Mouse (Mus musculus) brain, embryonic 14.5 days (tissue): Measurements from ENCODE around the gene Fcer2a. TPM values are rescaled to one million over a fixed set of nuclear protein-coding genes. Genes with fewer than 3 reads are reported as not detected.

Source experiments
- DNase-seq: peaks from one replicate; pipeline ENCODE4 v3.0.0-alpha.2; 2011; ENCODE audit warnings: low read depth
- CTCF ChIP-seq: fragments of 200-500 bp; IDR thresholded peaks from 2 replicates; pipeline ENCODE4 v1.5.1; 2012; ENCODE audit warnings: inconsistent platforms, mild to moderate bottlenecking, moderate library complexity, borderline replicate concordance; ENCODE audit not compliant: insufficient read depth, insufficient read length; ENCODE audit errors: extremely low read depth
- POLR2A ChIP-seq: fragments of 200-500 bp; IDR thresholded peaks from 2 replicates; pipeline ENCODE4 v1.6.1; 2012; ENCODE audit warnings: mild to moderate bottlenecking, inconsistent platforms, borderline replicate concordance; ENCODE audit not compliant: poor library complexity, insufficient read depth, insufficient read length, severe bottlenecking; ENCODE audit errors: extremely low read depth
- polyA plus RNA-seq: library from polyadenylated mRNA; depleted of rRNA; stranded (reverse); fragments of >200 nt; gene quantifications from 2 replicates; pipeline ENCODE4 v1.2.3, GENCODE M21; 2012

Fcer2a gene
- polyA plus RNA-seq, 1 experiment = not detected

DNA sequence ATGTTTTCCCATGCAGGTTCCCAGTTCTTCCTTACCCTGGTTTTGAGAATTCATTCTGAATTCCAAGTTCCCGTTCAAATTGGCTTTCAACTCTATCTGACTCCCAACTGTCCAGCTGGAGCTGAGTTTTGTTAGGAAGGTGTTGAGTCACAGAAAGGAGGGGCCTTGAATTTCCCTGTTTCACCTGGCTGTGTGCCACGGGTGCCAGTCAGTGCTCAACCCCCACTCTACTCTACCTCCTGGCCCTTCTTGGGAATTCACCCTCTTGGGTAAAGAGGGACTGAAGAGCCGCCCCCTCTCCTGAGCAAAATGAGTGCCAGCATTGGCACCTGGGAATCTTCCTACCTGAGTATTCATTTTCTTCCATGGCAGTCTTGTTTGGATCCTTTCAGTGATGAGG, 3.2 kb downstream of the Fcer2a start:
- no peak for TF ChIP-seq CTCF
- no peak for TF ChIP-seq POLR2A
- no peak for DNase-seq

DNA sequence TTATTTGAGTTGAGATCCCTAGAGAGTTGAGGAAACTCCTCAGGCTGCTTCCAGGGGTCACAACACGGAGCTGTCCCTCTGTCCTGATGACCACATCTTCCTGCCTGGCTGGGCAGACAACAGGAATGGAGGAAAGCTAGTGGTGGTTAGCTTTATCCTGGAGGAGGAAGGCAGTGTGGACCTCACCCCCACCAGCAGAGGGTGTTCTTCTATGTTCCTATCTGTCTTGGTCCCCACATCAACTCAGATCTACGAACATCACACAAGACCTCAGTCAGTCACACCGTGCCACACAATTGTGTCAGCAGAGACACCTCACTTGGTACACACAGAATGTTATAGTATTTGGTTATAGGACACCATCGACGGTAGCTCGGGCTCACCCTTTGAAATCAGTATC, 6.4 kb downstream of the Fcer2a start:
- no peak for TF ChIP-seq CTCF
- DNase-seq = no peak

DNA sequence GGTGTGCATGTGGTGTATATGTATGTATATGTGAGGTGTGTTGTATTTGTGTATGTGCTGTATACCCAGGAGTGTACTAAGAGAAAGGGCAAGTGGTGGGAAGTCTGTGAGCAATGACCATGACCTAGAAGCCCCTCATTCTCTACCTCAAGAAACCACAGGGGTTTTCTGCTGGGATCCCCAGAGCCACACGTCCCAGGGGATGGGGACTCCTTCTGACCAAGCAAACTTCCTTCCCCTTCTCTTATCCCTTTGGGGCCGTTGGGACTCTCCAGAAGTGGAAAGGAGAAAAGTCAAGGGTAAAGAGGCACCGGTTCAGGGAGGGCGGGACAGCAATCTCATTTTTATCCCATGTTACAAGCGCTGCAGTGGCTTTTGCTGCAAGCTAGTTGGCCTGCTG, 8.6 kb downstream of the Fcer2a start:
- no peak for TF ChIP-seq POLR2A
- TF ChIP-seq CTCF = no peak
- no peak for DNase-seq

DNA sequence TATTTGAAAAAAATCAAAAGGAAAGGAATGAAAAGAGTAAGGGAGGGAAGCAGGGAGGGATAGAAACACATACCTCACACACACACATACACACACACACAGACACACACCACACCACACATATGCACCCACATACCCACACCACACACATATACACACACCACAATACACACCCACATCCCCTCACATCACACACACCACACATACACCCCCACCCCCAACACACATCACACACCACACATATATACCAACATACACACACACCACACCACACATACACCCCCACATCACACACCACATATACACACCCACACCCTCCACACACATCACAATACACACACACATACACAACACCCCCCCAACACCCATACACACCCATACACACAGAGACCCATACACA, 9.4 kb downstream of the Fcer2a start:
- TF ChIP-seq POLR2A (no peak), CTCF (no peak)
- DNase-seq = no peak

DNA sequence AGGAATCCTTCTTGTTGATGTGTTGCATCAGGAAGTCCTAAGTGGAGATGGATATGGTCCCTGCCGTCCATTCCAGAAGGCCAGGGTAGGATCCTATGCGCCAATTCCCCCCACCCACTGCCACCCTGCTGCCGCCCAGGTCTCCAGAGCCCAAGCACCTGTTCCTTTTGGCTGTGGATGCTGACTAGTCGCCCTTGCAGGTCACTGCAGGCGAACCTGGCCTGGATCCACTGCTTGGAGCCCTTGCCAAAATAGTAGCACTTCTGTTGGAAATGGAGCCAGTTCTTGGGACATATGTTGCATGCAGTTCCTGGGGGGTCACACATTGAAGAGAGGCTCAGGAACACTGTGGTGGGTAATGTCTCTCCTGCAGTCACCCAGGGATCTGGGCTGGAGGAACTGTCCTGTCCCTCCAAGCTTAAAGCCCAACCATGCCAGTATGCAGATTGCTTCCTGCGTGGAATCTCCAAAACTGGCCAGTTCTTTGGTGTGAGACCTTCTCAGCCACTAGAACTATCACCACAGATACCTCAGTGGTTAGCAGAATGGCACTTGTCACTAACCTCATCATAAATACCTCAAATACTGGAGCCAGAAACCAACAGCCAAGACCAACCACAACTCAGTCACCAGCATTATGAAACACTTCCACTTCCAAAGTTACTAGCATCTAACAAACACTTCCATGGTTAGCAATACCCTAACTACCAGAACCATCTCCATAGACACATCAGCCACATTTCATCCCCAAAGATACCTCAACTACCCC, 10.4 kb downstream of the Fcer2a start:
- TF ChIP-seq POLR2A (no peak), CTCF (no peak)
- no peak for DNase-seq

DNA sequence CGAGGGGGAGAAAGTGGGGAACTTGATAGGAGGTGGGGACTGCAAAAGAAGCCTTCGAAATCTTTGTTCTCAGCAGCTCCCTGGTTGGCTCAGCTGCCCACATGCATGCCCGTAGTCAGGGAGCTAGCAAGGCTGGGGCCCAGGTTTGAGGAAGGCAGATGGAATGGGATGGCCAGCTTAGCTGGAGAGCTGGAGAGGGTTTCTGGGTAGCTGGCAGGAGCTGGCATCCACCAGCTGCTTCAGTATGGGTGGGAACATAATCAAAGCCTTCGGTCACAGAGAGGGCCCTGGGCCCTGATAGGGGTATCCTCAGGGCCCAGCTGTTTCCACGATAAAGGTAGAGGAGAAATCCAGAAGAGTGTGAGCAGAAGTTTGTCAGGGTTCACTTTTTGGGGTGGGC, 11.5 kb downstream of the Fcer2a start:
- no peak for DNase-seq
- no peak for TF ChIP-seq POLR2A
- TF ChIP-seq CTCF = no peak

DNA sequence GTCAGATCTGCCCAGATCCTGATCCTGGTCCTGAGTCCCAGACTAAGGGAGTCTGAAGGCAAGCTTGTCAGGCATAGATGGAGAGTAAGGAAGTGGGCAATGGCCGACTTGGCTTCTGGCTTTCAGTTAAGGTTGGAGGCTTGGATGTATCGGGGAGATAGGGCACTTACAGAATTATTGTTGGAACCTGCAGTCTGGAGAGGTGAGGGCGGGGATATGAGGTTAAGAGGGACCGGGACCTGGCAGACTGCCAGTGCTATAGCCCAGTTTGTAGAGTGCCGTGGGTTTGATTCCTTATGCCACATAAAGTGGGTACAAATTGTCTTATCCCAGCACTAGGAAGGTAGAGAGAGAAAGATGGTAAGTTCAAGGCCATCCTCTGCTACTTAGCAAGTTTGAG, 14.3 kb downstream of the Fcer2a start:
- no peak for TF ChIP-seq CTCF
- no peak for TF ChIP-seq POLR2A
- DNase-seq = no peak

DNA sequence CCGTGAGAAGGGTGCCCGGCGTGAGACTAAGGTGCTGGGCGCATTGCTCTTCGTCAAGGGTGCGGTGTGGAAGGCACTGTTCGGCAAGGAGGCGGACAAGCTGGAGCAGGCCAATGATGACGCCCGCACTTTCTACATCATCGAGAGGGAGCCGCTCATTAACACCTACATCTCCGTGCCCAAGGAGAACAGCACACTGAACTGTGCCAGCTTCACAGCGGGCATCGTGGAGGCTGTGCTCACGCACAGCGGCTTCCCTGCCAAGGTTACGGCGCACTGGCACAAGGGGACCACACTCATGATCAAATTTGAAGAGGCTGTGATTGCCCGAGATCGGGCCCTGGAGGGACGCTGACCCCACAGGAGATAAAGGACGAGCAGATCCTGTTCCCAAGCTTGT, 14.7 kb downstream of the Fcer2a start:
- no peak for TF ChIP-seq CTCF
- TF ChIP-seq POLR2A = no peak
- DNase-seq = no peak

DNA sequence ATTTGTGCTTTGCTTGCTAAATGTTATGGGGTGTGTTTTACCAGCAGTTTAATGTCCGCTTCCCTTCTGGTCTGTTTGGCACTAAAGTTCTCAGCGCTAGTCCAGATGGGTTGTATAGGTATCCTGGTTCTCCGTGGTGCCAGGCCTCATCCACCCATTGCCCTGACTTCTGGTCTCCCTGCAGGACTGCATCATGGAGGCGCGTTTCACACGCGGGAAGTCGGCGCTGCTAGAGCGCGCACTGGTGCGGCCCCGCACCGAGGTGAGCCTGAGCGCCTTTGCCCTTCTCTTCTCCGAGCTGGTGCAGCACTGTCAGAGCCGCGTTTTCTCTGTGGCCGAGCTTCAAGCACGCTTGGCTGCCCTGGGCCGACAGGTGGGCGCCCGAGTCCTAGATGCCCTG, 15.1 kb downstream of the Fcer2a start:
- no peak for DNase-seq
- no peak for TF ChIP-seq CTCF
- TF ChIP-seq POLR2A = no peak

DNA sequence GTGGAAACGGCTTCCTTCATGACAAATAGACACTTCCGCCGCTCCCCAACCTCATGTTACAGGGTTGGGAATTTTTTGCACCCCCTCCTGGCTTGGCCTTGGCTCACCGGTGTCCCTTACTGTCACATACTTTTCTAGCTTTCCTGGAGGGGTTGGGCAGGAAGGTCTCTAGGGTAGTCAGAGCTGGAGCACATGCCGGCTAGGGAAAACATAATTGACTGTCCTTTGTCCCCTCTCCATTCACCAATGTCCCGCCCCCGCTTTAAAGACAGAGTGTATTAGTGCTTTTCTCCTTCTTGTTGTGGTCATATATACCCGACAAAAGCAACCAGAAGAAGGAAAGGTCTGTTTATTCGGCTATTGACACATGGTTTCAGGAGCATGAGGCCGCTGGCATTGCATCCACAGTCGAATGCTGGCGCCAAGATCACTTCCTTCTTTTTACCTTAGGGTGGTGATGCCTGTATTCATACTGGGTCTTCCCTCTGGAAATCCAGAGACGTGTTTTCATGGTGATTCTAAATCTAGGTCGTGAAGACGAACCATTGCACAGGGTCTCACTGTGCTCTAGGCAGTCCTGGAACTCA, 16.9 kb downstream of the Fcer2a start:
- TF ChIP-seq CTCF = no peak
- TF ChIP-seq POLR2A = no peak
- peak; percentile 11 for DNase-seq

DNA sequence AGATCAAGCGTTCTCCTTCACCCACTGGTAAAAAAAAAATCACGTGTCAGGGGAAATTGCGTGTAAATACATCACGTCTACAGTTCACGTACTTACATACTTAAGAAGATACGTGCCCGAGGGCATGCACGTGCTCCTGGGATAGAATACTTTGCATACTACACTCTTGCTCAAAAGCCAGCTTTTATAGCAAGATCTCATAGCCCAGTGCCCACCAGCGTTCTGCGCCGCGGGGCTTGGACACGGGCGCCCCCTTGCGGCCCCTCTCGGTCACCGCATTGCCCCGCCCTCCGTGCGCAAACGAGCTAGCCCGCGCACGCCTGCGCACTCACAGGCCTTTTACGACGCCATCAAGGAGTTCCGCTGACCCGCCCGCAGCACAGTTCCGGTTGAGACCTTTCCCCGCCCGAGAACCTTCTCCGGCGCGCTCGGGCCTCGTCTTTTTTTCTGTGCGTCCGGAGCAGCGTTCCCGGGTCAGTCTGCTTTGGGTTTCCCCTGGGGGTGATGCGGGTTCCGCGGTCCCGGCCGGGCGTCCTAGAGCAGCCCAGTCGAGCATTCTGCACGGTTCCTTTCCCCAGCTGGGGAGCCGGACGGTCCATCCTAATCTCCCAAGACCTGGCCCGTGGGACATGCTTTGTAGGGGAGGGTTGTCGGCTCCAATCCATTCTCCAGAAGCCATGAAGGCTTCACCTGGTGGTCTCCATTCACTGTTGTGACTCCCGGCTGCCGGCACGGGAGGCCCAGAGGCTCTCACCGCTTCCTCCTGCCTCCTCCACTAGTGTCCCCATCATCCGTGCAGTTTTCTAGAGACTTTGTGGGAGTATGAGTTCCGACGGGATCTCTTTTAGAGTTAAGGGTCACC, 17.6 kb downstream of the Fcer2a start, which contains the start of gene Trappc5:
Trappc5 (plus strand) TSS at position 169 of the 862 bp plus-strand sequence.
- peak; percentile 97 for DNase-seq
- peak; percentile 57; the same call in 1 of the 2 replicates for TF ChIP-seq POLR2A
- TF ChIP-seq CTCF = peak; percentile 98
